Mouse (Mus musculus) telencephalon, adult 2 months (tissue): ENCODE data around the gene Gm38100.

Source experiments
- DNase-seq: peaks from one replicate; pipeline ENCODE4 v3.0.0-alpha.2; 2011; ENCODE audit warnings: low read depth, low spot score

The Gm38100 gene

DNA sequence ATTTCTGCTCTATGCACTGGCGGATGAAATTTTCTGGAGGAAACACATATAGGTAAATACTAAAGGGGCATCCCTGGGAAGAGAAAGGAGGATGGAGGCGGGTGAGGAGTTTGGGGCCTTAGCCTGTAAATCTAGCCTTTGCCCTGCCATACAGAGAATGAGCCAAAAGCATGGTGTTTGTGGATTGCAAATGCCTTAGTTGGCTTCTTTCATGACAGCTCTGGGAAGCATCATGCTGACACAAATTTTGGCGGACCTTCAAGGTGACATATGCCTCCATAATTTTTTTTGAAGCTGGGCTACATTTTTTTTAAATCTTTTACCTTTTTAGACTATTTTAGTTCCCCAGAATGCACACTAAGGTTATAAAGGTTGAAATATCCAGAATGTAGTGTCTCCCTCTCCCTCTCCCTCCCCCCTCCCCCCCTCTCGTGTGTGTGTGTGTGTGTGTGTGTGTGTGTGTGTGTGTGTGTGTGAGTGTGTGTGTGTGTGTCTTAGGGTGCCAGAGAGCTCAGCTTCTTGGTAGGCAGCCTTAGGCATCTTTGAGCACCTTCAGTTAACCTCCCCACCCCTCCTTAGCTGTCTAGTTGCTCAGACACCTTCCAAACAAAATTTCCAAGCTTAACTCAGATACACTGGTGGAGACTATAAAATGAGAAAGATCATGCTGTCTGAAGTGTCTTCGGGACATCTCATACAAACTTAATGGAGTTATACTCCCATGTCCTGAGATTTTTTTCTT lies 47.0 kb downstream of the Gm38100 start:
- no peak for DNase-seq

- DNase-seq, result no peak
These were observed 50.6 kb downstream of the Gm38100 start for GRCm38 (mm10) chr1:175970710-175971109.
